Mouse (Mus musculus) embryonic facial prominence, embryonic 10.5 days (tissue): ENCODE data around the gene Cers5. TPM values are rescaled to one million over a fixed set of nuclear protein-coding genes. Genes with fewer than 3 reads are reported as not detected.

Source experiments
- DNase-seq: peaks from one replicate; pipeline ENCODE4 v3.0.0-alpha.2; 2017; ENCODE audit warnings: low spot score
- H3K27ac ChIP-seq: fragments of 300-500 bp; sonication (generic); replicated peaks from 2 replicates; pipeline ENCODE4 v1.5.1; 2016; ENCODE audit warnings: mild to moderate bottlenecking
- H3K27me3 ChIP-seq: fragments of 300-500 bp; sonication (generic); replicated peaks from 2 replicates; pipeline ENCODE4 v1.6.1; 2016; ENCODE audit warnings: low read depth, mild to moderate bottlenecking; ENCODE audit not compliant: poor library complexity, severe bottlenecking
- H3K36me3 ChIP-seq: fragments of 300-500 bp; sonication (generic); replicated peaks from 2 replicates; pipeline ENCODE4 v1.6.1; 2016; ENCODE audit warnings: mild to moderate bottlenecking, moderate library complexity
- H3K4me1 ChIP-seq: fragments of 300-500 bp; sonication (generic); 2 replicates; pipeline ENCODE4 v1.6.1; 2016
- H3K4me3 ChIP-seq: fragments of 300-500 bp; sonication (generic); 2 replicates; pipeline ENCODE4 v1.5.1; 2016; ENCODE audit warnings: mild to moderate bottlenecking, moderate library complexity
- H3K9me3 ChIP-seq: fragments of 300-500 bp; sonication (generic); 2 replicates; pipeline ENCODE4 v1.6.1; 2016; ENCODE audit warnings: mild to moderate bottlenecking
- WGBS: fragments of 180-500 bp; shearing (Covaris S2); methylation state at CpG from one replicate; pipeline ENCODE4 v1.1.7; 2016; 5-methylcytosine and 5-hydroxymethylcytosine counted together
- polyA plus RNA-seq: library from polyadenylated mRNA; unstranded; fragments of >200 nt; fragmentation: Nextera tagmentation; extraction: Ambion mirVana; gene quantifications from 2 replicates; pipeline ENCODE4 v1.2.1, GENCODE M21; 2016

Gene Cers5
- polyA plus RNA-seq, 1 experiment from 2014 or later = 63.8 TPM

DNA sequence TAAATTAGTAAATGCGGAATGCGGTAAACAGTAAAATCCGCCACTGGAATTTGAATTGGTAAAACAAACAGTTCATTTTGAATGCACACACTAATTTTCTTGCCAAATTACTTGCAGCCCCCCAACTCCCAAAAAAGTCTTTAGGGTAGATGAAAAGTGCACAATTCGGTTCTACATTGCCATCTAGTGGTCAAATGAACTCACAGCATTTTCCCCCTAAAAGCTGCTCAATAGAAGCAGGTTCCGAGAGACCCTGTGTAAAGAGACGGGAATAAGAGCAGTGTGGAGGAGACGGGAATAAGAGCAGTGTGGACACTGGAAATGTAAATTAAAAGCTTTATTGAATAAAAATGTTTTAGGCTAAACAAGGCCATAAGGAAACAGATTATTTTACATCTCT lies 5.5 kb upstream of the Cers5 start:
- H3K27ac ChIP-seq = no peak overlapping the region
- no peaks in the 10 kb centered on the region for H3K27me3 ChIP-seq
- 30% methylated on average over 7 of the region's 7 CpGs for WGBS
- peaks cover 54% of the 10 kb centered on the region for H3K36me3 ChIP-seq
- no peak for DNase-seq
- H3K4me3 ChIP-seq = no peak overlapping the region
- no peaks in the 10 kb centered on the region for H3K9me3 ChIP-seq
- peaks cover 2% of the 10 kb centered on the region; the same call in 1 of the 2 replicates for H3K4me1 ChIP-seq

DNA sequence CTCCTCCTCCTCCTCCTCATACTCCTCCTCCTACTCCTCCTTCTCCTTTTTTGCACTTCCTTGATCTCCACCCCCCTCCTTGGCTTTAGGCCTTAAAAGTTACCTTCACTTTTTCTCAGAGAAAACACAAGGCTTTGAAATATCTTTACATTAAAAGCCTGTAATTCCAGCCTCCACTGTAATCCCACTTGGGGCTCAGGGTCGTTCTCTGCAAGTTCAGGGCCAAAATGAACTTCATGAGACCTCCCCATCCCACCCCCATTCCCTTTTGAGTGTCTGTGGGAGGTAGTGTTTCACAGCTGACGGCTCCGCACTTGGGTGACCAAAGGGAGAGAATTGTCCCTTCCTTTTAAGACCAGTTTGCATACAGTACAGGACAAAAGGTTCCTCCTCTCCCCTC lies 240 bp upstream of the Cers5 start:
- WGBS = 28% methylated on average over 3 of the region's 3 CpGs
- Histone ChIP-seq H3K4me3 (peak overlapping the region; percentile 93), H3K4me1 (peaks cover 30% of the 10 kb centered on the region), H3K9me3 (no peaks in the 10 kb centered on the region), H3K36me3 (peaks cover 7% of the 10 kb centered on the region), H3K27me3 (no peaks in the 10 kb centered on the region), H3K27ac (peak overlapping the region; percentile 97)
- DNase-seq = no peak

DNA sequence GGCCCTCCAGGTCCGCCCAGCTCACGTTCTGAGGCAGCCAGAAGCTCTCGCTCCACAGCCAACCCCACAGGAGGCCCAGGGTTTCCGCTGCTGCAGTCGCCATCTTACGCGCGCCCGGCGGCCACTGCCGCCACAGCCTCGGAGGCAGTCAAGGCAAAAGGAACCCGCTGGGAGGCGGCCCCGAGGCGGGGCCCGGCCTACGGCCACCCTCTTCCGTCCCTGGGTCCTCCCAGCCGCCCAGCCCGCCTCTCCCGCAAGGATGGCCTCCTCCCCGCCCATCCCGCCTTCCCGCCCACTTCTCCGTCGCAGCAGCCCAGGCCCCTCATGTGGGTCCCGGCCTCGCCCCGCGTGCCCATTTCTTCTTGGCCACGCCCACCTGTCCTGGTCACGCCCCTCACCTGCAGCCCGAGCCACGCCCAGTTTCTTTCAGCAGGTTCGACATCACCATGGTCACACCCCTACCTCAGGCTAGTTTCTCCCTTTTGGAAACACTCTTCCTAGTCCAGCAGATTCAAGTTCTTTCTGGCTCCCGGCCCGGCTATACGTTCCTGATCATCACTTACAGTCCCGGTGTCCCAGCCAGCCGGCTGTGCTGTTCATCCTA lies 306 bp downstream of the Cers5 start:
- H3K9me3 ChIP-seq = no peaks in the 10 kb centered on the region
- peaks cover 30% of the 10 kb centered on the region for H3K4me1 ChIP-seq
- H3K27ac ChIP-seq = peak overlapping the region; percentile 97
- peak overlapping the region; percentile 93 for H3K4me3 ChIP-seq
- H3K27me3 ChIP-seq = no peaks in the 10 kb centered on the region
- 1% methylated on average over 41 of the region's 41 CpGs for WGBS
- peaks cover 2% of the 10 kb centered on the region; the same call in 1 of the 2 replicates for H3K36me3 ChIP-seq
- DNase-seq = peak; percentile 95

DNA sequence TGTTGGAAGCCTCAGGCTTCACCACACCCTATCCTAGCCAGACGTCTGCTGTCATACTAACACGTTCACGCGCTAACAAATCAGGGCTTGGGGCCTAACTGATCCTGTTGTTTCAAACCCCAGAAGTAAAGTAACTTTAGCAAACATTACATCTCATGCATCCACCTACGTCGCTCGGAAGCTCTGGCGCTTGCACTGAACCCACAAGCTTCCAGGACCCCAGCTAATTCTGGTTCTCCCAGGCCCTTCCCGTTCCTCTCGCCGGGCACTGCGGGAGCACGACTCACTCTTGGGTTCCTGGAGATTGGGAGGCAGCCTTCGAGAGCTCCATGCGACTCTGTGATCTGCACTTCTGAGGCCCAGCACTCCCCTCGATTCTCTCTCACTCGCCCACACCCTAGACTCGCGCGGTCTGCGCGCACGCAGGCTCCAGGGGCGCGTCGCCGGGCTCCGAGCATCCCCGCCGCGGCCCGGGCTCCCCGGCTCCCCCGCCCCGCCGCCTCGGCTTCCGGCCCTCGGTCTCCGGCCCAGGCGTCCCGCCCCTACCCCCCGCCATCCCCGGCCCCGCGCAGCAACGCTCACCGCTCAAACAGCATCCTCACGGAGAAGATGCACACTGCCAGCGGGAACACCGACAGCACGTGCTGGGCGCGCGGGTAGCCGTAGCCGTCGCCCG lies 946 bp downstream of the Cers5 start:
- no peaks in the 10 kb centered on the region for H3K9me3 ChIP-seq
- peaks cover 2% of the 10 kb centered on the region for H3K36me3 ChIP-seq
- no peak for DNase-seq
- peak overlapping the region; percentile 93 for H3K4me3 ChIP-seq
- H3K27me3 ChIP-seq = no peaks in the 10 kb centered on the region
- H3K27ac ChIP-seq = peak overlapping the region; percentile 97
- WGBS = under 1% methylated on average over 59 of the region's 59 CpGs
- H3K4me1 ChIP-seq = peaks cover 30% of the 10 kb centered on the region

DNA sequence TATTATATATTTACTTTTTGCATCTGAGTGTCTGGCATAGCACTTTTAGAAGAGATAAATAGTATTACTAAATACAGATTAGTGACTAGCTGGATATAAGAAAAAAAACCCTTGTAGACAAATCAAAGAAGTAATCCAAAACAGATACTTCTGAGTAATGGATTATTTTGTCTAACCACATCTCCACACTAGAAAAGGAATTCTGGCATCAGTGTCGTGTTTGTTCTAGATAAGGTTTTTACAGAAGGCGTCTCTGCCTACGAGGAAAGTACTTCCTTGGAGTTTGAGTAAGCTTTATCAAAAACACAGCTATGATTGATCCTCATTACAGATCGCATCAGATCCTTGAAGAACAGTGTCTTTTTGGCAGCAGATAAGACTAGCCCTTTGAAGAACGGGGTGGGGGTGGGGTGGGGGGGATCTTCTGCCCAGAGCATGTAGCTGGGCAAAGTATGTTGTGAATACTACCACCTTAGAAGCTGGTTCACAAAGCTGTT lies 1.6 kb downstream of the Cers5 start:
- peak overlapping the region; percentile 97 for H3K27ac ChIP-seq
- no peaks in the 10 kb centered on the region for H3K9me3 ChIP-seq
- peaks cover 9% of the 10 kb centered on the region for H3K36me3 ChIP-seq
- DNase-seq = no peak
- H3K4me3 ChIP-seq = peak overlapping the region; percentile 93
- 44% methylated on average over 5 of the region's 5 CpGs for WGBS
- H3K4me1 ChIP-seq = peaks cover 30% of the 10 kb centered on the region
- H3K27me3 ChIP-seq = no peaks in the 10 kb centered on the region

DNA sequence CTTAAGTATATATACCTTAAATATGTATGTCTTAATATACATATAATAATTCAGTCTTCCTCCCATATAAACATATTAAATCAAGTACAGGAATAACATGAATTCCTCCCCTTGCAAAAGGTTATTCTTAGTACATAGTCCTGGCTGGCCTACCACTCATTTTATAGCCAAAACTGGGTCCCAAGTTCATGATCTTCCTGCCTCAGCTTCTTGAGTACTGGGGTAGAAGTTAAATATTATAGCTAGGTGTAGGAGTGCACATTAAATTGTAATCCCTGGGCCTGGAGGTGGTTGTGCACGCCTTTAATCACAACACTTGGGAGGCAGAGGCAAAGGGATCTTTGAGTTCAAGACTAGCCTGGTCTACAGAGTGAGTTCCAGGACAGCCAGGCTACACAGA lies 3.9 kb downstream of the Cers5 start:
- H3K4me3 ChIP-seq = no peak overlapping the region
- H3K27me3 ChIP-seq = no peaks in the 10 kb centered on the region
- peaks cover 30% of the 10 kb centered on the region for H3K36me3 ChIP-seq
- peaks cover 30% of the 10 kb centered on the region for H3K4me1 ChIP-seq
- WGBS = 93% methylated on average over 1 of the region's 1 CpGs
- H3K27ac ChIP-seq = no peak overlapping the region
- DNase-seq = no peak
- no peaks in the 10 kb centered on the region for H3K9me3 ChIP-seq

DNA sequence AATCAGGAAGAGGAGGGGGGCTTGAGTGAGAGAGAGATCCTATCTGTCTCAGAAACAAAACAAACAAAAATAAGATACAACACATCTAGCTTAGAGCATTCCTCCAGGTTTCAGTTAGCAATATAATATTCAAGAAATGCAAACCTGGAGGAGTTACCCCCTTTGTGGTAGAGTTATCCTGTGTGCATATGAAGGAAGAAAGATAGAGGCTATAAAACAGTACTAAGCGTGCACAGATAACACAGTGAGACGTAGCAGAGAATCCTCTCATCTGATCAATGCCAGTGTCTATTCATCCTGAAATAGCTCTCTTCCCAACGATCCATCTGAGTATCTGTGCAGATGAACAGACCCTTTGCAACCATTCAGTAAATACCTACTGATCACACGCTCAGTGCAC lies 5.2 kb downstream of the Cers5 start:
- H3K27ac ChIP-seq = no peak overlapping the region
- H3K9me3 ChIP-seq = no peaks in the 10 kb centered on the region
- H3K4me1 ChIP-seq = peaks cover 23% of the 10 kb centered on the region
- no peak for DNase-seq
- peaks cover 38% of the 10 kb centered on the region for H3K36me3 ChIP-seq
- WGBS = 89% methylated on average over 4 of the region's 4 CpGs
- H3K4me3 ChIP-seq = no peak overlapping the region
- no peaks in the 10 kb centered on the region for H3K27me3 ChIP-seq

DNA sequence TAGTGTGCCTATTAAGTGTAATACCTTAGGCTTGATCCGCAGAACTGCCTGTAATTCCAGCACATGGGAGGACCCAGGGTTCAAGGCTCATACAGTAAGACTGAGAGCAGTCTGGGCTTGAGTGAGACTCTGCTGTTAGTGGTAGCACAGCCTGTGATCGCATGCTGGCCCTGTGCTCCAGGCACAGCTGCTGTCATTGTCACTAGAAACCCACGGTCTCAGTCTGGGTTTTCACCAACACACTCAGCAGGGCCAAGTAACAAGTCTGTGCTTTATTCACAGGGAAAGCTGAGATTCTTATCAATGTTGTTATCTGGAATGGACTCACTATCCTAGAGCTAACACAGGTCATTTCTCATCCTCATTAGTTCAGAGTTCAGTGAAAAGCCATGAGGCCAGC lies 18.5 kb downstream of the Cers5 start:
- no peak for DNase-seq
- H3K27ac ChIP-seq = no peak overlapping the region
- no peaks in the 10 kb centered on the region for H3K4me1 ChIP-seq
- no peaks in the 10 kb centered on the region for H3K9me3 ChIP-seq
- whole genome bisulfite sequencing = 90% methylated on average over 3 of the region's 3 CpGs
- H3K27me3 ChIP-seq = no peaks in the 10 kb centered on the region
- H3K36me3 ChIP-seq = peaks cover 26% of the 10 kb centered on the region
- H3K4me3 ChIP-seq = no peak overlapping the region

DNA sequence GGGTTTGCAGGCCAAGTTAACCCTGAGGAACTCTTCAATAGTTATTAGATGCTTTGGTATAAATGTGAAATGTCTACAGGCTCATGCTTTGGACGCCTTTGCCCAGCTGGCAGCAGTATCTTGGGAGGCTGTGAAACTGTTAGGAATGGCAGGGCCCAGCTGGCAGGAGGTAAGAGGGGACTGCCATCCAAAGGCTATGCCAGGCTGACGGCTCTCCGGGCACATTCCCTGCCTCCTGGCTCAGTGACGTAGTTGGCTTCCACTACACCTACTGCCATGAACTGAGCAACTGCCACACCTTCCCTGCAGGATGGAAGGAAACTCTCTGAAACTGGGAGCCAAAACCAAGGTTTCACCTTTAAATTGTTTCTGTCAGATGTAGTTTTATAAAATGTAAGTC lies 32.5 kb downstream of the Cers5 start:
- Histone ChIP-seq H3K4me1 (no peaks in the 10 kb centered on the region), H3K9me3 (no peaks in the 10 kb centered on the region), H3K36me3 (peaks cover 98% of the 10 kb centered on the region), H3K27ac (no peak overlapping the region), H3K27me3 (no peaks in the 10 kb centered on the region), H3K4me3 (no peak overlapping the region)
- 94% methylated on average over 4 of the region's 4 CpGs for WGBS
- DNase-seq = no peak

DNA sequence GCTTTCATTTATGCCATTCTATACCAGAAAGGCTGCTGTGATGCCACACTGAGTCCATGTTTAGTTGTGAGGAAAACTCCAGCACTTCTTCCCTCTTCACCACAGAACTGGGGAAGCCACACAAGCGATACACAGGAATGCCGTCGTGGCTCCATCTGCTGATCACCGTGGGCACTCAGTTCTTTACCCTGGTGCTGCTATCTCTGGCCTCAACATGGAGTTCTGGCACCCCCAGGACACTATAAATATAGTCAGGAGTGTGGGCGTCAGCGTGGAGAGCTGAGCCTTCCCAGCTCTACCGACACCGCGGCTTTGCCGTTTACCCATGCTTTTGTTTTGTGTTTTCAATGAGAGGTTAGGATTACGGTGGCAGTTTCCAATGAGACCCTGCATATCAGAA lies 36.0 kb downstream of the Cers5 start:
- WGBS = 93% methylated on average over 11 of the region's 11 CpGs
- no peak for DNase-seq
- H3K9me3 ChIP-seq = no peaks in the 10 kb centered on the region
- no peak overlapping the region for H3K4me3 ChIP-seq
- H3K36me3 ChIP-seq = peaks cover 99% of the 10 kb centered on the region
- no peak overlapping the region for H3K27ac ChIP-seq
- no peaks in the 10 kb centered on the region for H3K27me3 ChIP-seq
- H3K4me1 ChIP-seq = no peaks in the 10 kb centered on the region

DNA sequence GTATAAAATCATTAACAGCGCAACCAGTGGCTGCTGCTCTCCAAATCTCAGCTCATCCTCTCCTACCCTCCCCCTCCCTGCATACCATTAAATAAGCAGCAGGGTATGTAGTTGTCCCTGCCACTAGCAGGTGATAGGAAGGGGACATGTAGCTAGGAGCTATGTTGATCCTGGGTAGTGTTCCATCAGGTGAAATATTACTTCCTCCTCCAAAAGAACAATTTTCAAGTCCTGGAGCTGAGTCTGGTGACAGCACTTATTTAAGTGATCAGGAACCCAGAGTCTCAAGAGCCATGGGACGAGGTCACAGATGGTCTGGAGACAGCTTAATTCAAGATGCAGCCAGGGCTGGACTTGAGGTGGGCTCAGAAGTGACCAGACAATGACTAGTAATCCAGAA lies 37.1 kb downstream of the Cers5 start:
- DNase-seq = no peak
- no peak overlapping the region for H3K27ac ChIP-seq
- no peaks in the 10 kb centered on the region for H3K9me3 ChIP-seq
- 85% methylated on average over 2 of the region's 2 CpGs for WGBS
- H3K4me1 ChIP-seq = no peaks in the 10 kb centered on the region
- H3K4me3 ChIP-seq = no peak overlapping the region
- H3K27me3 ChIP-seq = no peaks in the 10 kb centered on the region
- peaks cover 96% of the 10 kb centered on the region for H3K36me3 ChIP-seq

DNA sequence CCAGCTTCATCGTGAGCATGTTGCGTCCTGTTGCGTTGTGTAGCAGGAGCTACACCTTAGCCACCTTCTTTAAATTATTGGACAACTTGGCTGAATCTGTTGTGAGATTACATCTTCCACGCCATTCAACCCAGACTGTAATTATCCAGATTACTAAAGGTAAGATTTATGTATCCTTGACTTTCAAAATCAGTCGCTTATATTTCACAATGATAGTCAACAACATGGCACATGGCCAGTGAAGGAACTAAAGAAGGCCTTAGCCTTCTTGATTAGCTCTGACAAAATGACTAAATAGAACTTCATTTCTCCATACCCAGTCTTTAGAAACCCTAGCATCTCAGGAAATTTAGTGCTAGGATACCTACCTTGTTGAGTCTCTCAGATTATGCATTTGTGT lies 39.5 kb downstream of the Cers5 start:
- H3K4me3 ChIP-seq = no peak overlapping the region
- no peaks in the 10 kb centered on the region for H3K4me1 ChIP-seq
- 95% methylated on average over 5 of the region's 5 CpGs for WGBS
- peaks cover 7% of the 10 kb centered on the region; the same call in 1 of the 2 replicates for H3K9me3 ChIP-seq
- H3K27me3 ChIP-seq = no peaks in the 10 kb centered on the region
- peaks cover 93% of the 10 kb centered on the region for H3K36me3 ChIP-seq
- no peak overlapping the region for H3K27ac ChIP-seq
- no peak for DNase-seq

DNA sequence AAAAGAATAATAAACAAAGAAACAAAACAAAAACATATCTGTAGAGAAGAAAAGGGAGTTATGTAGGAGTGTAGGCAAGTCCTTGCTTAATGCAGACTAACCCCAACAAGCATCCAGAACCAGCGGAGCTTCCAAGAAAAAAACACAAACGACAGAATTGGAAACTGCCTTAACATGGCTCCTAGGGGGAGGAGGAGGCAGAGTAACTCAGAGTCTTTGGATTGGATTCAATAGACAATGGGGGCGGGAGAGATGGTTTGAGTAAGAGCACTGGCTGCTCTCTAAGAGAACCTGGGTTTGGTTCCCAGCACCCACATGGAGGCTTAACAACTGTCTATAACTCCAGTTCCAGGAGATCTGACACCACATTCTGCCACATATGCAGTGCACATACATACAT lies 41.0 kb downstream of the Cers5 start:
- 88% methylated on average over 3 of the region's 3 CpGs for WGBS
- Histone ChIP-seq H3K27ac (no peak overlapping the region), H3K27me3 (no peaks in the 10 kb centered on the region), H3K4me3 (no peak overlapping the region), H3K4me1 (peaks cover under 1% of the 10 kb centered on the region), H3K9me3 (peaks cover 7% of the 10 kb centered on the region; the same call in 1 of the 2 replicates), H3K36me3 (peaks cover 87% of the 10 kb centered on the region)
- no peak for DNase-seq
